Mouse (Mus musculus): ENCODE measurements around the gene Mrpl17. TPM values are rescaled to one million over a fixed set of nuclear protein-coding genes. Genes with fewer than 3 reads are reported as not detected.
A peak's percentile ranks its signal among the peaks of the same experiment; 100 is the strongest.

Gene Mrpl17
- polyA plus RNA-seq, 1 experiment from 2014 or later = 226 TPM

DNA sequence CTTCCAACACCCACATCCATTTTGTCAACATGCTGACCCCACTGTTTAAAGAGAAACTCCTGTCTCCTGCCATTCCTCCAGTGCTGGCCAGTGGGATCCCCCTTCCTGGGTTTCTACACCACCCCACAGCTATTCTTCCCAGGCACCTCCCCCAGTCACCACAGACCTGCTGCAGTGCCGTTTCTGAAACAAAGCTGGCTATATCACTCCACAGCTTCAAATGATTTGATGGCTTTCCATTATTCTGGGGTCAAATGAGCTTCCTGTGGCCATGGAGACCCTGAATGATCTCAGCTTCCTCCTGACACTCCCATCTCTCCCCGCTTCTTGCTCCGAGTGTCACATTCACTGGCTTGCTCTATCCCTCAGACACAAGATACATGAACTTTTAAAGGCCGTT lies 26.3 kb downstream of the Mrpl17 start:
- Histone ChIP-seq H3K4me2 (peak overlapping the region; percentile 41), H3K9ac (peak overlapping the region; percentile 38; the same call in 1 of the 2 replicates), H3K27me3 (replicated peaks) (peaks cover 19% of the 10 kb centered on the region), H3K36me3 (peaks cover 35% of the 10 kb centered on the region), H3K4me1 (peaks cover 49% of the 10 kb centered on the region), H3K27ac (replicated peaks) (peak overlapping the region; percentile 31; the same call in 1 of the 2 replicates), H3K4me3 (peak overlapping the region; percentile 4; the same call in 1 of the 2 replicates), H3K9me3 (no peaks in the 10 kb centered on the region)
- 35% methylated on average over 4 of the region's 4 CpGs for WGBS
- ATAC-seq (ENCODE audit: extremely low read depth, insufficient number of reproducible peaks, low FRiP score, low TSS enrichment) = no peak

DNA sequence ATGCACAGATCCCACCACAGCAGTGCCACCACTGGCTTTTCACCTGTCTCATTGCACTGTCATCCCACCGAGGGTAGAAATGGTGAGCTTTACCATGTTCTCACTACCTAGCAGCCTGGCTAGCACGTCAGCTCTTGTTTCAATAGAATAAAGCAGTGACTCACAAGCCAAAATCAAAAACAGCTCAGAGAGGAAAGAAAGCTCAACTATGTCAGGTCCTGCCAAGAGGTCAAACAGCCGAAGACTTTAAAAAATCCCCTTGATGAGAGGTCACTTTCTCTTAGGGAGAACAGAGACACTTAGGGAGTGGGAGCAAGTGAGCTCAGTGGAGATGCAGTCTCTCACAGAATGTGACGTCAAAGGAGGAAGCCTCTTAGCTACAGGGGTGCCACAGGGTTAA lies 27.0 kb downstream of the Mrpl17 start:
- Histone ChIP-seq H3K36me3 (peaks cover 35% of the 10 kb centered on the region), H3K9ac (no peak overlapping the region), H3K27ac (replicated peaks) (no peak overlapping the region), H3K4me2 (peak overlapping the region; percentile 41), H3K4me3 (no peak overlapping the region), H3K27me3 (replicated peaks) (peaks cover 14% of the 10 kb centered on the region), H3K9me3 (no peaks in the 10 kb centered on the region), H3K4me1 (peaks cover 56% of the 10 kb centered on the region)
- WGBS = 51% methylated on average over 4 of the region's 4 CpGs
- no peak for ATAC-seq (ENCODE audit: extremely low read depth, insufficient number of reproducible peaks, low FRiP score, low TSS enrichment)

DNA sequence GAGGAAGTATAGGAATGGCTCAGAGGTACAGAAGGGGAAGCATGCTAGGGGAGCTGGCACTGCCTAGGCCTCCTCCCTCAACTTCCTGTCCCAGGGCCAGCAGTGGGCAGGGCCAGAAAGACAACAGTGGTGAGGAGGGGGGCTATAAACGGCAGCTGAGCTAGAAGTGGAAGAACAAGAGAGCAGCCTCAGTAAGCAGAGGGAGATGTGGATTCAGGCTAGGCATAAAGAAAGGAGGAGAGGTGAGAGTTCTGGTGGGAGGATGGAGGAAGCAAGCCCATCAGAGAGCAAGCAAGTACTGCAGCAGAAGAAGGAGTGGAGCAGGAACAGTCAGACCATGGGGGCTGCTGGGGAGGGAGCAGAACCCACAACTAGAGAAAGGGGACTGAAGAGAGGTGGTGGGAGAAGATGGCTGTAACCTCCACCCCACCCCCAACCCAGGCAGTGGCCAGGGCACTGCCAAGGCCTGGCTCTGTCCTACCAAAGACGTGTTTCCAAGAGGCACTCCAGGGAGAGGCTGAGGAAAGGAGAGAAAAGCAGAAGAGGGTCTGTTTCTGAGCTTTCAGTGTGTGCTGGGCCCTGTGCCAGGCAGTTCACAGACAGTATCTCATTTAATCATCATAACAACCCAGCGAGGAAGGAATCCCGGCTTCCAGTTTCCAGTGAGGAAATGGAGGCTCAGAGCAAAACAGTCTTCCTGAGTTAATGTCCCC lies 32.2 kb downstream of the Mrpl17 start:
- Histone ChIP-seq H3K27ac (replicated peaks) (peak overlapping the region; percentile 93), H3K36me3 (peaks cover 28% of the 10 kb centered on the region), H3K4me1 (peaks cover 67% of the 10 kb centered on the region), H3K4me2 (peak overlapping the region; percentile 56), H3K4me3 (peak overlapping the region; percentile 13), H3K9me3 (no peaks in the 10 kb centered on the region), H3K27me3 (replicated peaks) (no peaks in the 10 kb centered on the region), H3K9ac (peak overlapping the region; percentile 64)
- 24% methylated on average over 4 of the region's 4 CpGs for whole genome bisulfite sequencing
- ATAC-seq (ENCODE audit: extremely low read depth, insufficient number of reproducible peaks, low FRiP score, low TSS enrichment) = peak; percentile 49; the same call in 1 of the 2 replicates

DNA sequence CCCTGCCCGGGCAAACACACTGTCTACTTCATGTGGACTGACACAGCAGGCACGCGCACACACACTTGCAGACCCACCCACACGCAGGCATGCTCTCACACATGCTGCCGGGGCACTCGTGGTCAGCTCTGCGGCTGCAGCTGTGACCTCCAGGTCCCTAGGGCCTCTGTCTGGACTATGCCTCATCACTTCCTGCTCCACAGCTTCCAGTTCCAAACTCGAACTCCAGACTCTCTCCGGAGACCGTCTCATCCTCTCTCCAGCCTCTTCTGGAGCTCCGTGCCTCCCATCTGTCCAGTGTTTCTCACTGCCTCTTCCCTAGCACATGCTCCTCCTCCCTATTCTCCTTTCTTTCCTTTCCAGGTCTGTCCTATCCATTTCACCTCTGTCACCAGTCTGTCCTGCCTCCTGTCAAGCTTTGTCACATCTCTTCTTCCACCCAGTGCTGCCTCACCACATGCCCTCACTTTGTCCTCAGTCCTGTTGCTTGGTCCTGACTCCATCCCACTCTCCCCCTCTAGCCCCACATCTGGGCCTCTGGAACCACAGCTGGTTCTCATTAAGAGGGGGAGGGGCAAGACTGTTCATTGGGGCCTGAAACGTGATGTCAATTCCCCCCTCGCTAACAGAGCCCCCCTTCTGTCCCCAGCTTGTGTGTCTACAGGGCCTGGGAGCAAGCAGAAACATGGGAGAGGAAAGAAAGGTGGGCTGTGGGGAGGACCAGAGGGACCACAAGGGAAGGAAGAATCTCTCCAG lies 32.9 kb downstream of the Mrpl17 start:
- 38% methylated on average over 13 of the region's 13 CpGs for WGBS
- Histone ChIP-seq H3K4me2 (peak overlapping the region; percentile 56), H3K4me1 (peaks cover 66% of the 10 kb centered on the region), H3K9ac (peak overlapping the region; percentile 64), H3K9me3 (no peaks in the 10 kb centered on the region), H3K4me3 (peak overlapping the region; percentile 13), H3K27me3 (replicated peaks) (no peaks in the 10 kb centered on the region), H3K27ac (replicated peaks) (peak overlapping the region; percentile 93), H3K36me3 (peaks cover 29% of the 10 kb centered on the region)
- peak; percentile 60; the same call in 1 of the 2 replicates for ATAC-seq (ENCODE audit: extremely low read depth, insufficient number of reproducible peaks, low FRiP score, low TSS enrichment)

DNA sequence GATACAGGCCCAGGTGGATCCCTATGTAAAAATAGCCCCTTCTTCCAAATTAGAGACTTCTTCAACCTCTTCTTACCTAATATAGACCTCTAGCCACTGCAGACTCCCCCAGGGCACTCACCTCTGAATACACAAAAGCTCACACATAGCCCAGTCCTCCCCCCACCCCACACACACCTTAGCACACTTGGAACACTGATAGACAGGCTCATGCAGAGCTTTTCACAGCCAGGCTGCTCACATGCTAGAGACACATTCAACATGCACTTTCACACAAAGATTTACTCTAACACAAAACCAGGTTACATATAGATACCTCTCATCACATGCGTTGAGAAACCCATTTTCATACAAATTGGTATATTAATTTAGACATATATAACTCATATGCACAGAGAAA lies 33.6 kb downstream of the Mrpl17 start:
- Histone ChIP-seq H3K4me2 (peak overlapping the region; percentile 56), H3K36me3 (peaks cover 30% of the 10 kb centered on the region), H3K9me3 (no peaks in the 10 kb centered on the region), H3K9ac (0 out of 2 replicates have a peak overlapping the region, but pooled peaks have one; percentile 64), H3K4me1 (peaks cover 68% of the 10 kb centered on the region), H3K27ac (replicated peaks) (peak overlapping the region; percentile 93), H3K4me3 (peak overlapping the region; percentile 13; the same call in 1 of the 2 replicates), H3K27me3 (replicated peaks) (no peaks in the 10 kb centered on the region)
- ATAC-seq (ENCODE audit: extremely low read depth, insufficient number of reproducible peaks, low FRiP score, low TSS enrichment) = no peak
- WGBS = 71% methylated on average over 1 of the region's 1 CpGs

DNA sequence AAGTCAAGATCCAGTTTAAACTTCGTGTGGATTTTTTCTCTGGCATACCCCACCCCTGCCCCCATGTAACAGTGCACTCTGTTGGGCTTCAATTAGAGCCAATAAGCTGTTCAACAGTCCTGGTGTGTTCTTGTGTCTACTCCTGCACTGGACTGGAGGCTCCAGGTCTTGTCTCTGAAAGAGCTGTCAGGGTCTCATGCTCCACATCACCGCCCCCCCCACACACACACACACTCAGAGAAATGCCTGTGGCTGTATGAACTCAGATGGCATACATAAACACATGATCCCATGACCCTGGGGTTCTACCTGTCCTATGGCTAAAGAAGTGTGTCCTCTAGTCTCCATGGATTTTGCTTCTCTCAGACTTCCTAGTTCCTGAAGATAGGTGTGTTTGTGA lies 34.9 kb downstream of the Mrpl17 start:
- Histone ChIP-seq H3K4me3 (no peak overlapping the region), H3K27ac (replicated peaks) (no peak overlapping the region), H3K4me1 (peaks cover 73% of the 10 kb centered on the region), H3K9me3 (no peaks in the 10 kb centered on the region), H3K9ac (no peak overlapping the region), H3K4me2 (no peak overlapping the region), H3K36me3 (peaks cover 32% of the 10 kb centered on the region), H3K27me3 (replicated peaks) (no peaks in the 10 kb centered on the region)
- whole genome bisulfite sequencing = 66% methylated on average over 2 of the region's 2 CpGs
- ATAC-seq (ENCODE audit: extremely low read depth, insufficient number of reproducible peaks, low FRiP score, low TSS enrichment) = no peak

DNA sequence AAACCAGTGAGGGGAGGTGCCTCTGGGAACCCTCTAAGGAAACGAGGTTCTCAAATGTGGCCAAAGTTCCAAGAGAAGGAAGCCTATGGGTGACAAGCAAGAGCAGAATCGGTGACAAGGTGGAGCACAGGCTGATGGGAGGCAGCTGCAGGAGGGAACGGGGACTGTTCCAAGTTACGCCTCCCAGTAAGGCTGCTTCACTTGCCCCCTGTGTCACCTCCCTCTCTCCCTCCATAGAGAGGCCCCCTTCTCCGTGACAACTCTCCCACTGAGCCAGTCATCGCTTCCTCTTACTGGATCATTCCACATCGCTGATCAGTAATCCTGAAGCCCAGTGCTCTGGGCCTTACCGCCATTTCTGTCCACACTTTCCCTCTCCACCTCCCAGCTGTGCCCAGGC lies 36.2 kb downstream of the Mrpl17 start:
- Histone ChIP-seq H3K27me3 (replicated peaks) (no peaks in the 10 kb centered on the region), H3K4me3 (no peak overlapping the region), H3K9ac (peak overlapping the region; percentile 10; the same call in 1 of the 2 replicates), H3K27ac (replicated peaks) (0 out of 2 replicates have a peak overlapping the region, but pooled peaks have one; percentile 3), H3K9me3 (no peaks in the 10 kb centered on the region), H3K36me3 (peaks cover 34% of the 10 kb centered on the region), H3K4me1 (peaks cover 75% of the 10 kb centered on the region), H3K4me2 (no peak overlapping the region)
- ATAC-seq (ENCODE audit: extremely low read depth, insufficient number of reproducible peaks, low FRiP score, low TSS enrichment) = no peak
- 33% methylated on average over 8 of the region's 8 CpGs for WGBS

DNA sequence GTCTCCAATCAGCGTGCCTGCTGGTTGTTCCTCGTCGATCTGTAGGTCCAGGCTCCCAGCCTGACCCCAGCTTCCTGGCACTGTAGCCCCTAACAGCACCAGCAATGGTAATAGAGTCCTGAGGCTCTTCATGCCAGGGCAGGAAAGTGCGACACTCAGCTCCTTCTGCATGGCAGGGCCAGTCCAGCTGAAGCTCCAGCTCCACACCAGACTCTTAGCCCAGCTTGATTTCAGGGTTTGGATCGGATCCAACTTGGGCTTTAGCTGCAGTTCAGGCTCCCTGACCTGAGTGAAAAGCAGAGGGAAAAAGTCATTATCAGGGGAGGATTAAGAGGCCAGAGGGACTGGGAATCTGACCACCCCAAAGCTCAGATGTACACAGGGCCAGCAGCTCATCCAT lies 37.9 kb downstream of the Mrpl17 start:
- Histone ChIP-seq H3K36me3 (peaks cover 33% of the 10 kb centered on the region), H3K27me3 (replicated peaks) (no peaks in the 10 kb centered on the region), H3K27ac (replicated peaks) (0 out of 2 replicates have a peak overlapping the region, but pooled peaks have one; percentile 3), H3K4me3 (no peak overlapping the region), H3K4me1 (peaks cover 69% of the 10 kb centered on the region), H3K4me2 (no peak overlapping the region), H3K9ac (0 out of 2 replicates have a peak overlapping the region, but pooled peaks have one; percentile 4), H3K9me3 (no peaks in the 10 kb centered on the region)
- WGBS = 76% methylated on average over 5 of the region's 5 CpGs
- no peak for ATAC-seq (ENCODE audit: extremely low read depth, insufficient number of reproducible peaks, low FRiP score, low TSS enrichment)

DNA sequence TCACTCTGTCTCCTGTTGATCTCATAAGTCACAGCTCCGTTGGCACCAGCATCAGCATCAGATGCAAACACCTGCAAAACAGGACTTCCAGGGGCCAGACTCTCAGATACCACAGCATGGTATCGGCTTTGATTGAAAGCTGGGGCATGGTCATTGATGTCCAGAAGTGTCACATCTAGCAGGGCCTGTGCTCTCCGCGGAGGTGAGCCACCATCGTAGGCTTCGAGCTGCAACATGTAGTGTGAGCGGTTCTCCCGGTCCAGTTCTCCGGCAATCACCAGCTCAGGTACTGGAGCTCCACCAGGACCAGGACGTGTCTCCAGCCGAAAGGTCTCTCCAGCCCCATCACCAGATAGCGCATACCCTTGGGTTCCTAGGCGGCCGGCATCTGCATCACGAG lies 38.6 kb downstream of the Mrpl17 start:
- Histone ChIP-seq H3K4me2 (no peak overlapping the region), H3K9me3 (no peaks in the 10 kb centered on the region), H3K36me3 (peaks cover 33% of the 10 kb centered on the region), H3K27me3 (replicated peaks) (no peaks in the 10 kb centered on the region), H3K4me1 (peaks cover 69% of the 10 kb centered on the region), H3K4me3 (no peak overlapping the region), H3K27ac (replicated peaks) (no peak overlapping the region), H3K9ac (no peak overlapping the region)
- WGBS = 88% methylated on average over 15 of the region's 15 CpGs
- ATAC-seq (ENCODE audit: extremely low read depth, insufficient number of reproducible peaks, low FRiP score, low TSS enrichment) = no peak; the same call in 1 of the 2 replicates

DNA sequence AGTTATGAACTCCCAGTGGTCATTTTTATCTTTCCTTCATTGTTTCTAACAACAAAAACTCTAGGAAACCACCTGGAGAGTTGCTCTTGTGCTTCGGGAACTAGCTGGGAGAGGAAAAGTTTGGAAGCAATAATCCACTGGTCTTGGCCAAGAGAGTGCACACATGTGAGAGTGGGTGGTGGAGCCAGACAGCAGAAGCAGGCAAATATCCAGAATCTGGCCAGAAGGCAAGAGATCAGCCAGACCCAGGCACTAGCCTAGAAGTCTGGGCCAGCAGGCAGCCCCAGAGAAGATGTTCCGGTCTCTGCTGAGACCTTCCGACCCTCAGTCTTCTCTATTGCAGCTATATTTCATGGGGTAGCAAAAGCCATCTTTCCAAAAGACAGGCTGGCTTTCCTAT lies 40.9 kb downstream of the Mrpl17 start:
- Histone ChIP-seq H3K4me2 (no peak overlapping the region), H3K9ac (no peak overlapping the region), H3K36me3 (peaks cover 52% of the 10 kb centered on the region), H3K4me1 (peaks cover 52% of the 10 kb centered on the region), H3K9me3 (no peaks in the 10 kb centered on the region), H3K27me3 (replicated peaks) (peaks cover under 1% of the 10 kb centered on the region; the same call in 1 of the 2 replicates), H3K27ac (replicated peaks) (no peak overlapping the region), H3K4me3 (no peak overlapping the region)
- ATAC-seq (ENCODE audit: extremely low read depth, insufficient number of reproducible peaks, low FRiP score, low TSS enrichment) = no peak
- 80% methylated on average over 3 of the region's 3 CpGs for WGBS

DNA sequence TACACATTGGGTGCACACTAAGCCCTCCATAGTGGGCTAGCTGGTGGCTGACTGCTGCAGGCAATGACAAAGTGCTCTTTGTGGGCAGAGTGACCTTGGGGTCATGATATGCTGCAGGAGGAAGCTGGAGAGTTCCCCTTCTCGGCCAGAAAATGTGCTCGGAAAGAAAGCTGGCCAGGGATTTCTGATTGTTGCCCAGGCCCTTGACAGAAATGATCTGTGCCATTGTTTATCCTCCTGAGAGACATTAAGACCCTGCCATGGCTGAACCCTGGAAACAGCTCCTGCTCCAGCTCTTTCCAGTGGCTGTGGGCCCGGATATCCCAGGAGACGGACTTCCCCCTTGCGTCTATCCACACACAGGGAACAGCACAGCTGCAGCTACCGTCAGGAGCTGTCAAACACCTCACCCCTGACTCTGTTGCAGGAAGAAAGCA lies 43.2 kb downstream of the Mrpl17 start:
- H3K36me3 ChIP-seq = peaks cover 71% of the 10 kb centered on the region
- no peak for ATAC-seq (ENCODE audit: extremely low read depth, insufficient number of reproducible peaks, low FRiP score, low TSS enrichment)
- 0 out of 2 replicates have a peak overlapping the region, but pooled peaks have one; percentile 3 for H3K9ac ChIP-seq
- H3K9me3 ChIP-seq = no peaks in the 10 kb centered on the region
- H3K4me3 ChIP-seq = no peak overlapping the region
- H3K27ac ChIP-seq (replicated peaks) = peak overlapping the region; percentile 54
- no peak overlapping the region for H3K4me2 ChIP-seq
- peaks cover 23% of the 10 kb centered on the region for H3K27me3 ChIP-seq (replicated peaks)
- WGBS = 35% methylated on average over 6 of the region's 6 CpGs
- H3K4me1 ChIP-seq = peaks cover 36% of the 10 kb centered on the region
